Mouse (Mus musculus): ENCODE data around the gene Dner.

Dner gene

GRCm38 (mm10) chr1:84524413-84524812 is 171.6 kb downstream of the Dner start:
- DNase-seq, result no peak

GRCm38 (mm10) chr1:84522963-84523280 is 173.1 kb downstream of the Dner start:
- no peak for DNase-seq

- DNase-seq, result no peak
Measured at GRCm38 (mm10) chr1:84522256-84522962, 173.6 kb downstream of the Dner start.

- no peak for DNase-seq
Measured at GRCm38 (mm10) chr1:84518347-84518746, 177.7 kb downstream of the Dner start.

GRCm38 (mm10) chr1:84513201-84513600 is 182.8 kb downstream of the Dner start:
- no peak for DNase-seq

- no peak for DNase-seq
Measured at GRCm38 (mm10) chr1:84508510-84508909, 187.5 kb downstream of the Dner start.

GRCm38 (mm10) chr1:84507568-84507967 is 188.5 kb downstream of the Dner start:
- DNase-seq, result no peak

GRCm38 (mm10) chr1:84506984-84507546 is 189.0 kb downstream of the Dner start:
- no peak for DNase-seq

GRCm38 (mm10) chr1:84500673-84501072 is 195.3 kb downstream of the Dner start:
- no peak for DNase-seq

- DNase-seq, result no peak
Measured at GRCm38 (mm10) chr1:84491732-84492131, 204.3 kb downstream of the Dner start.

GRCm38 (mm10) chr1:84488546-84488945 is 207.5 kb downstream of the Dner start:
- no peak for DNase-seq

GRCm38 (mm10) chr1:84485066-84485465 is 211.0 kb downstream of the Dner start:
- peak; percentile 51 to 63 for DNase-seq

- DNase-seq, result no peak
Measured at GRCm38 (mm10) chr1:84484577-84484976, 211.4 kb downstream of the Dner start.

GRCm38 (mm10) chr1:84479976-84480375 is 216.0 kb downstream of the Dner start:
- DNase-seq, result no peak

GRCm38 (mm10) chr1:84474274-84474673 is 221.7 kb downstream of the Dner start:
- DNase-seq, result no peak

- DNase-seq, result no peak
Measured at GRCm38 (mm10) chr1:84472260-84472659, 223.8 kb downstream of the Dner start.

- DNase-seq, result no peak
Measured at GRCm38 (mm10) chr1:84470342-84470741, 225.7 kb downstream of the Dner start.

GRCm38 (mm10) chr1:84467664-84468063 is 228.4 kb downstream of the Dner start:
- no peak for DNase-seq

- DNase-seq, result no peak
Measured at GRCm38 (mm10) chr1:84464761-84465160, 231.3 kb downstream of the Dner start.

- DNase-seq, result no peak
Measured at GRCm38 (mm10) chr1:84463976-84464662, 231.9 kb downstream of the Dner start.

- no peak for DNase-seq
Measured at GRCm38 (mm10) chr1:84449566-84450278, 246.3 kb downstream of the Dner start.

- no peak for DNase-seq
Measured at GRCm38 (mm10) chr1:84443640-84444039, 252.4 kb downstream of the Dner start.

GRCm38 (mm10) chr1:84443050-84443449 is 253.0 kb downstream of the Dner start:
- DNase-seq, result no peak

GRCm38 (mm10) chr1:84441419-84441818 is 254.6 kb downstream of the Dner start:
- no peak for DNase-seq

All from cerebellum, adult 18-20 months (tissue).